Mouse (Mus musculus) heart, postnatal 0 days (tissue): ENCODE measurements at regions not wholly inside any gene's neighbourhood (a gene's known extent, or its start where the extent isn't known, plus 50 kb on each side); places are given as distances from the start of the nearest gene placed in this dataset.

Source experiments
- CTCF ChIP-seq: IDR thresholded peaks from 2 replicates; pipeline ENCODE4 v1.5.1; 2016; ENCODE audit warnings: antibody characterized with exemption, control low read depth, low read depth
- EP300 ChIP-seq: IDR thresholded peaks from 2 replicates; pipeline ENCODE4 v1.6.1; 2016; ENCODE audit warnings: antibody characterized with exemption, low read depth

- TF ChIP-seq CTCF (no peak), EP300 (no peak)
Measured at GRCm38 (mm10) chr17:63690829-63691689, 171.8 kb upstream of the Fer start.
